Mouse (Mus musculus) myocyte (in vitro differentiated cells): ENCODE measurements around the gene Fam19a5. TPM values are rescaled to one million over a fixed set of nuclear protein-coding genes. Genes with fewer than 3 reads are reported as not detected.

Source experiments
- H3K27me3 ChIP-seq: one replicate; pipeline ENCODE4 v1.6.1; 2011; ENCODE audit not compliant: control insufficient read depth, insufficient read depth, insufficient read length
- H3K36me3 ChIP-seq: one replicate; pipeline ENCODE4 v1.6.1; 2011; ENCODE audit not compliant: control insufficient read depth, insufficient read depth
- H3K4me2 ChIP-seq: one replicate; pipeline ENCODE4 v1.6.1; 2011; ENCODE audit warnings: low read depth, control low read depth
- H3K4me3 ChIP-seq: one replicate; pipeline ENCODE4 v1.5.1; 2011; ENCODE audit warnings: mild to moderate bottlenecking, control low read depth, moderate library complexity
- H3K79me2 ChIP-seq: one replicate; pipeline ENCODE4 v1.6.1; 2011; ENCODE audit not compliant: control insufficient read depth, insufficient read depth
- H3ac ChIP-seq: one replicate; pipeline ENCODE4 v1.6.1; 2011; ENCODE audit not compliant: control insufficient read depth, insufficient read length
- CEBPB ChIP-seq: IDR thresholded peaks from 2 replicates; pipeline ENCODE4 v1.6.1; 2011; ENCODE audit warnings: mild to moderate bottlenecking, moderate library complexity; ENCODE audit not compliant: poor library complexity, insufficient read depth, severe bottlenecking
- E2F4 ChIP-seq: IDR thresholded peaks from one replicate; pipeline ENCODE4 v1.6.1; 2011; ENCODE audit warnings: mild to moderate bottlenecking, control low read depth, moderate library complexity; ENCODE audit not compliant: insufficient read depth
- MAX ChIP-seq: IDR thresholded peaks from one replicate; pipeline ENCODE4 v1.6.1; 2011; ENCODE audit warnings: low read depth, mild to moderate bottlenecking, control low read depth
- MYOD1 ChIP-seq, 3 experiments: IDR thresholded peaks; one replicate each; pipeline ENCODE4 v1.6.1; 2011; ENCODE audit warnings: control low read depth in 2 of 3, low read depth in 2 of 3, mild to moderate bottlenecking in 2 of 3, moderate library complexity in 1 of 3; ENCODE audit not compliant: insufficient read length in 2 of 3, control insufficient read depth in 1 of 3
- MYOG ChIP-seq, 3 experiments: IDR thresholded peaks; one replicate each; pipeline ENCODE4 v1.6.1; 2011; ENCODE audit warnings: control low read depth in 2 of 3, low read depth in 2 of 3, mild to moderate bottlenecking in 2 of 3; ENCODE audit not compliant: insufficient read length in 2 of 3, control insufficient read depth in 1 of 3, insufficient read depth in 1 of 3
- POLR2A ChIP-seq: IDR thresholded peaks from one replicate; pipeline ENCODE4 v1.6.1; 2011; ENCODE audit warnings: low read depth, mild to moderate bottlenecking, control low read depth, moderate library complexity; ENCODE audit not compliant: insufficient read length
- POLR2AphosphoS2 ChIP-seq: IDR thresholded peaks from one replicate; pipeline ENCODE4 v1.6.1; 2011; ENCODE audit warnings: low read depth, control low read depth; ENCODE audit not compliant: insufficient read length
- REST ChIP-seq: IDR thresholded peaks from one replicate; pipeline ENCODE4 v1.6.1; 2011; ENCODE audit warnings: mild to moderate bottlenecking, control low read depth, moderate library complexity; ENCODE audit not compliant: insufficient read depth, insufficient read length
- SRF ChIP-seq: IDR thresholded peaks from one replicate; pipeline ENCODE4 v1.6.1; 2011; ENCODE audit warnings: low read depth; ENCODE audit not compliant: control insufficient read depth, insufficient read length
- TCF12 ChIP-seq: IDR thresholded peaks from one replicate; pipeline ENCODE4 v1.6.1; 2011; ENCODE audit warnings: mild to moderate bottlenecking, control low read depth; ENCODE audit not compliant: poor library complexity, insufficient read depth, severe bottlenecking
- TCF3 ChIP-seq: IDR thresholded peaks from one replicate; pipeline ENCODE4 v1.6.1; 2011; ENCODE audit warnings: low read depth, control low read depth; ENCODE audit not compliant: insufficient read length
- USF1 ChIP-seq: IDR thresholded peaks from one replicate; pipeline ENCODE4 v1.6.1; 2011; ENCODE audit warnings: low read depth, mild to moderate bottlenecking, control low read depth, moderate library complexity
- polyA plus RNA-seq: library from polyadenylated mRNA; unstranded; fragments of >200 nt; fragmentation: generic; extraction: Trizol; gene quantifications from one replicate; pipeline ENCODE4 v1.2.1, GENCODE M21; 2012; ENCODE audit warnings: missing spikeins

Gene Fam19a5
- polyA plus RNA-seq, 1 experiment, result 2.7 TPM

GRCm38 (mm10) chr15:87547022-87547421, 2.9 kb downstream of the Fam19a5 start:
- TF ChIP-seq TCF3 (no peak), REST (no peak), MAX (no peak), E2F4 (no peak), SRF (no peak), MYOD1 (IDR thresholded peaks at IDR 0.05; ENCODE audit: control insufficient read depth in 1 of 3, insufficient read length in 2 of 3, low read depth in 2 of 3) (no peak), MYOG (IDR thresholded peaks at IDR 0.05; ENCODE audit: control insufficient read depth in 1 of 3, insufficient read depth in 1 of 3, insufficient read length in 2 of 3, low read depth in 2 of 3) (no peak), USF1 (no peak)
- H3K79me2 ChIP-seq, result no peaks in the 10 kb centered on the region
- no peaks in the 10 kb centered on the region for H3K36me3 ChIP-seq
- H3K4me2 ChIP-seq, result no peak overlapping the region
- H3K4me3 ChIP-seq, result no peak overlapping the region
- no peak overlapping the region for H3ac ChIP-seq
- H3K27me3 ChIP-seq, result no peaks in the 10 kb centered on the region

- no peaks in the 10 kb centered on the region for H3K79me2 ChIP-seq
- no peaks in the 10 kb centered on the region for H3K36me3 ChIP-seq
- H3K4me2 ChIP-seq, result no peak overlapping the region
- no peak overlapping the region for H3ac ChIP-seq
- H3K4me3 ChIP-seq, result no peak overlapping the region
- TF ChIP-seq POLR2AphosphoS2, result no peak
- TF ChIP-seq MAX, result no peak
- TF ChIP-seq MYOG (IDR thresholded peaks at IDR 0.05; ENCODE audit: control insufficient read depth in 1 of 3, insufficient read depth in 1 of 3, insufficient read length in 2 of 3, low read depth in 2 of 3), result no peak
- TF ChIP-seq TCF3, result no peak
- no peak for TF ChIP-seq TCF12
- TF ChIP-seq E2F4, result no peak
- TF ChIP-seq USF1, result no peak
- no peaks in the 10 kb centered on the region for H3K27me3 ChIP-seq
These were observed 5.6 kb downstream of the Fam19a5 start for GRCm38 (mm10) chr15:87549724-87550123.

GRCm38 (mm10) chr15:87550756-87551155, 6.7 kb downstream of the Fam19a5 start:
- no peak for TF ChIP-seq E2F4
- no peak for TF ChIP-seq MAX
- no peak for TF ChIP-seq USF1
- TF ChIP-seq CEBPB, result no peak
- TF ChIP-seq TCF3, result no peak
- TF ChIP-seq MYOG (IDR thresholded peaks at IDR 0.05; ENCODE audit: control insufficient read depth in 1 of 3, insufficient read depth in 1 of 3, insufficient read length in 2 of 3, low read depth in 2 of 3), result no peak
- TF ChIP-seq MYOD1 (IDR thresholded peaks at IDR 0.05; ENCODE audit: control insufficient read depth in 1 of 3, insufficient read length in 2 of 3, low read depth in 2 of 3), result no peak
- H3K4me3 ChIP-seq, result no peak overlapping the region
- no peak overlapping the region for H3ac ChIP-seq
- H3K36me3 ChIP-seq, result no peaks in the 10 kb centered on the region
- H3K4me2 ChIP-seq, result no peak overlapping the region
- no peaks in the 10 kb centered on the region for H3K27me3 ChIP-seq
- no peaks in the 10 kb centered on the region for H3K79me2 ChIP-seq

GRCm38 (mm10) chr15:87551556-87551955, 7.5 kb downstream of the Fam19a5 start:
- Histone ChIP-seq H3K79me2 (no peaks in the 10 kb centered on the region), H3ac (no peak overlapping the region), H3K4me3 (no peak overlapping the region), H3K36me3 (no peaks in the 10 kb centered on the region), H3K4me2 (no peak overlapping the region), H3K27me3 (no peaks in the 10 kb centered on the region)
- TF ChIP-seq MAX, result no peak
- no peak for TF ChIP-seq MYOG (IDR thresholded peaks at IDR 0.05; ENCODE audit: control insufficient read depth in 1 of 3, insufficient read depth in 1 of 3, insufficient read length in 2 of 3, low read depth in 2 of 3)
- TF ChIP-seq MYOD1 (IDR thresholded peaks at IDR 0.05; ENCODE audit: control insufficient read depth in 1 of 3, insufficient read length in 2 of 3, low read depth in 2 of 3), result no peak
- TF ChIP-seq POLR2A, result no peak
- TF ChIP-seq CEBPB, result no peak
- TF ChIP-seq POLR2AphosphoS2, result no peak
- TF ChIP-seq REST, result no peak

GRCm38 (mm10) chr15:87555811-87556210, 11.7 kb downstream of the Fam19a5 start:
- Histone ChIP-seq H3K27me3 (no peaks in the 10 kb centered on the region), H3K36me3 (no peaks in the 10 kb centered on the region), H3K4me2 (no peak overlapping the region), H3K79me2 (no peaks in the 10 kb centered on the region), H3ac (no peak overlapping the region), H3K4me3 (no peak overlapping the region)
- TF ChIP-seq USF1 (no peak), TCF12 (no peak), CEBPB (no peak), POLR2AphosphoS2 (no peak), POLR2A (no peak), E2F4 (no peak), REST (no peak), MAX (no peak), MYOD1 (IDR thresholded peaks at IDR 0.05; ENCODE audit: control insufficient read depth in 1 of 3, insufficient read length in 2 of 3, low read depth in 2 of 3) (no peak), TCF3 (no peak), MYOG (IDR thresholded peaks at IDR 0.05; ENCODE audit: control insufficient read depth in 1 of 3, insufficient read depth in 1 of 3, insufficient read length in 2 of 3, low read depth in 2 of 3) (no peak), SRF (no peak)
